Mouse (Mus musculus) CH12F3 (cell line): ENCODE measurements around the gene CK137956.

Experiments
- in situ Hi-C: fragments of 300-500 bp; cut with MboI; formaldehyde crosslinking; loops from 2 replicates; pipeline ENCODE4 v1.14.3; 2020; ENCODE audit warnings: low sequenced_read_pairs

Gene CK137956

DNA sequence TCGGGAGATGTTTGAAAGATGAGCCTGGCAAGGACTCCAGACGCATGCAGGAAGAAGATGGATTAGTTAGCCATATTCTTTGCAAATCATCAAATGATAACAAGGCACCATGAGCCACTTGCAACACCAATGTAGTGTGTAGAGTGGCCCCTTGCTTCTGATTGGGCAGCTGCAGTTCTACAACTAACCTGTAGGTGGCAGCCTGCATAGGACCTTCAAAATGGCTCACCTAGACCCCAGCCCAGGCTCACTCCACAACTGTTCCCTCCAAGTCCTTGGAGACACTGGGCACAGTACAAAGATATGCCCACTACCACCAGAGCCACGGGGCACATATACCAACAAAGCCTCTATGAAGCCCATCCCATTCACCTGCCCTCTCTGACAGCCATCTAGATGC, 35.4 kb downstream of the CK137956 start:
- in situ Hi-C loops: no loop called here

DNA sequence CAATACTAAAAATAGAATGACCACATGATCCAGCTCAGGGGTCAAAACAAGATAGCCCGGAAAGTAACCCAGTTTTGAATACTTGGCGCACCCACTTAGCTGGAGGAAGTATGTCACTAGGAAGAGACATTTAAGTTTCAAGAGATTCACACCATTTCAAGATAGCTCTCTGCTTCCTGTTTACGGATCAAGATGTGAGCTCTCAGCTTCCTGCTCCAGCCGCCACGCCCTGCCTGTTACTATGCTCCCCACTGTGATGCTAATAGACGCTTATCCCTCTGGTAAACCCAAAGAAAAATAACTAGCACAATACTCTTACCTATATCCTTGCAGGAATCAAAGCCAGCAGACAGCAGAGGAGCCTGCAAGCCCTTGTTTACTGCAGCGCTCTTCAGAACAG, 57.2 kb downstream of the CK137956 start:
- in situ Hi-C loops: no loop called here

GRCm38 (mm10) chr4:127907151-127907550, 63.6 kb downstream of the CK137956 start:
- in situ Hi-C loops: no loop called here

GRCm38 (mm10) chr4:127903954-127904353, 66.8 kb downstream of the CK137956 start:
- in situ Hi-C loops: no loop called here

DNA sequence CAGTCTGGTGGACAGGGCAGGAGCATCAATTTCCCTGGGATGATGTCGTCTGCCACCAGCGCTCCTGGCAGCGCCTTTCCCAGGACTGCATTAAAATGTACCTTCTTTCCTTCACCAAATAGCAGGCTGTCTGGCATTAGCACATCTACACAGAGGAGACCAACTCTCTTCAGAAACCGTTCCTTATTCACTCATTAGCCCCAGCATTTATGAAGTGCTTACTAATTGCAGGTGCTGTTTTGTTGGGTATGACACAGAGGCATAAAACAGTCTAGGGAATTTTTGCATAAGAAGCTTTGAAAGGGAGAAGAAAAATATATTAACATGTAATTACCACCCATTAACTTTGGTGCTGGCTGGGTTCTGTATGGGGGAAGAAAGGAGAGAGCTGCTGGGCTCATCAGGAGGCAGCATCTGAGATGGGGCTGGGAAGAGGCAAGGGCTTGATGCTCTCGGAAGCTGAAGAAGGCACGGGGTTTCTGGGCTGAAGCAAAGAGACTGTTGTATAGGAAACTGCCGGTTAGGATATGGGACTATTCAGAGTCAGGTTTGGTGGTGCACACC, 69.8 kb downstream of the CK137956 start:
- in situ Hi-C loops: no loop called here

DNA sequence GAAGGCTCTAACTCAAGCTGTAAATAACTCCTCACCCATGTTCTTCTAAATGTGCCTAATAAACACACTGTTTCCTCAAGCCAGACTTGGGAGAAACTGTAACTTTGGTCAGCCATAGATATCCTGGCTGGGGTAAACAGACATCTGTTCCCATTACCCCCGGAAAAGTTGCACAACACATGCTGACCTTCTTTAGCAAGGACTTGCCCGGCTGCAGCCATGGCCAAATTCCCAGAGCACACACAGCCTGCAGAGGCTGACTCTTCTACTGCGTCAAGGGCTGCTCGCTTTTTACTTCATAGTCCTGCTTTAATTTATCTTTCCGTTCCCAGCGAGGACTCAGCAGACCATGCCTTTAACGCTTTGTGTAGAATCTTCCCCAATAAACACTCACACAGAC, 81.7 kb downstream of the CK137956 start:
- in situ Hi-C loops: no loop called here

GRCm38 (mm10) chr4:127878966-127879365, 91.8 kb downstream of the CK137956 start:
- in situ Hi-C loops: no loop called here
